Mouse (Mus musculus): ENCODE measurements at regions not wholly inside any gene's neighbourhood (a gene's known extent, or its start where the extent isn't known, plus 50 kb on each side); places are given as distances from the start of the nearest gene placed in this dataset.
A peak's percentile ranks its signal among the peaks of the same experiment; 100 is the strongest.

GRCm38 (mm10) chr1:57664962-57665361 lies 109.0 kb upstream of the Spats2l start:
- Histone ChIP-seq H3K36me3 (no peaks in the 10 kb centered on the region), H3K4me1 (replicated peaks) (no peaks in the 10 kb centered on the region), H3K4me3 (replicated peaks) (no peak overlapping the region), H3K9me3 (0 out of 2 replicates have a peak, but pooled peaks cover 2% of the 10 kb centered on the region), H3K9ac (replicated peaks) (no peak overlapping the region), H3K27ac (no peak overlapping the region), H3K4me2 (no peak overlapping the region), H3K27me3 (no peaks in the 10 kb centered on the region)
- 57% methylated on average over 5 of the region's 5 CpGs for WGBS
- no peak for ATAC-seq (ENCODE audit: insufficient number of reproducible peaks, insufficient read depth, low FRiP score, low TSS enrichment, low read depth)

GRCm38 (mm10) chr1:57665724-57666123 lies 108.2 kb upstream of the Spats2l start:
- Histone ChIP-seq H3K9me3 (no peaks in the 10 kb centered on the region), H3K4me1 (replicated peaks) (no peaks in the 10 kb centered on the region), H3K4me3 (replicated peaks) (no peak overlapping the region), H3K4me2 (no peak overlapping the region), H3K27me3 (no peaks in the 10 kb centered on the region), H3K9ac (replicated peaks) (no peak overlapping the region), H3K27ac (no peak overlapping the region), H3K36me3 (no peaks in the 10 kb centered on the region)
- WGBS: 60% methylated on average over 3 of the region's 3 CpGs
- ATAC-seq (ENCODE audit: insufficient number of reproducible peaks, insufficient read depth, low FRiP score, low TSS enrichment, low read depth): no peak

GRCm38 (mm10) chr1:57666179-57666693 lies 107.7 kb upstream of the Spats2l start:
- WGBS: 82% methylated on average over 6 of the region's 6 CpGs
- no peak for ATAC-seq (ENCODE audit: insufficient number of reproducible peaks, insufficient read depth, low FRiP score, low TSS enrichment, low read depth)
- H3K9ac ChIP-seq (replicated peaks): no peak overlapping the region
- H3K4me2 ChIP-seq: no peak overlapping the region
- H3K9me3 ChIP-seq: no peaks in the 10 kb centered on the region
- no peak overlapping the region for H3K27ac ChIP-seq
- H3K4me3 ChIP-seq (replicated peaks): no peak overlapping the region
- no peaks in the 10 kb centered on the region for H3K27me3 ChIP-seq
- H3K36me3 ChIP-seq: no peaks in the 10 kb centered on the region
- H3K4me1 ChIP-seq (replicated peaks): no peaks in the 10 kb centered on the region

GRCm38 (mm10) chr1:57673415-57673814 lies 100.5 kb upstream of the Spats2l start:
- WGBS: 59% methylated on average over 2 of the region's 2 CpGs
- Histone ChIP-seq H3K9ac (replicated peaks) (no peak overlapping the region), H3K27ac (0 out of 2 replicates have a peak overlapping the region, but pooled peaks have one; percentile 17)

GRCm38 (mm10) chr1:57673957-57674699 lies 99.8 kb upstream of the Spats2l start:
- H3K27me3 ChIP-seq: no peaks in the 10 kb centered on the region
- 43% methylated on average over 7 of the region's 7 CpGs for WGBS
- no peak overlapping the region for H3K4me2 ChIP-seq
- H3K9ac ChIP-seq (replicated peaks): no peak overlapping the region
- H3K36me3 ChIP-seq: no peaks in the 10 kb centered on the region
- no peak for ATAC-seq (ENCODE audit: insufficient number of reproducible peaks, insufficient read depth, low FRiP score, low TSS enrichment, low read depth)
- H3K4me3 ChIP-seq (replicated peaks): no peak overlapping the region
- peaks cover 6% of the 10 kb centered on the region for H3K4me1 ChIP-seq (replicated peaks)
- H3K27ac ChIP-seq: 0 out of 2 replicates have a peak overlapping the region, but pooled peaks have one; percentile 17
- peaks cover 3% of the 10 kb centered on the region; the same call in 1 of the 2 replicates for H3K9me3 ChIP-seq

More at GRCm38 (mm10) chr1:57673415-57673814, 100.5 kb upstream of the Spats2l start:
- Histone ChIP-seq H3K4me1 (replicated peaks) (peaks cover 6% of the 10 kb centered on the region), H3K9me3 (no peaks in the 10 kb centered on the region), H3K36me3 (no peaks in the 10 kb centered on the region), H3K4me2 (no peak overlapping the region), H3K27me3 (no peaks in the 10 kb centered on the region), H3K4me3 (replicated peaks) (no peak overlapping the region)
- no peak for ATAC-seq (ENCODE audit: insufficient number of reproducible peaks, insufficient read depth, low FRiP score, low TSS enrichment, low read depth)

GRCm38 (mm10) chr1:57684387-57685162 lies 89.4 kb upstream of the Spats2l start:
- peaks cover 4% of the 10 kb centered on the region; the same call in 1 of the 2 replicates for H3K4me1 ChIP-seq (replicated peaks)
- 0 out of 2 replicates have a peak, but pooled peaks cover 5% of the 10 kb centered on the region for H3K9me3 ChIP-seq
- no peaks in the 10 kb centered on the region for H3K36me3 ChIP-seq
- no peaks in the 10 kb centered on the region for H3K27me3 ChIP-seq
- H3K4me3 ChIP-seq (replicated peaks): no peak overlapping the region
- no peak overlapping the region for H3K9ac ChIP-seq (replicated peaks)
- H3K4me2 ChIP-seq: no peak overlapping the region
- ATAC-seq (ENCODE audit: insufficient number of reproducible peaks, insufficient read depth, low FRiP score, low TSS enrichment, low read depth): no peak
- WGBS: 57% methylated on average over 14 of the region's 14 CpGs
- no peak overlapping the region for H3K27ac ChIP-seq

GRCm38 (mm10) chr1:57689253-57689652 lies 84.7 kb upstream of the Spats2l start:
- Histone ChIP-seq H3K4me1 (replicated peaks) (peaks cover 4% of the 10 kb centered on the region; the same call in 1 of the 2 replicates), H3K9ac (replicated peaks) (no peak overlapping the region), H3K36me3 (no peaks in the 10 kb centered on the region), H3K9me3 (peaks cover 10% of the 10 kb centered on the region; the same call in 1 of the 2 replicates), H3K4me3 (replicated peaks) (no peak overlapping the region), H3K4me2 (no peak overlapping the region), H3K27ac (no peak overlapping the region), H3K27me3 (no peaks in the 10 kb centered on the region)
- ATAC-seq (ENCODE audit: insufficient number of reproducible peaks, insufficient read depth, low FRiP score, low TSS enrichment, low read depth): no peak

GRCm38 (mm10) chr1:57707906-57708305 lies 66.1 kb upstream of the Spats2l start:
- Histone ChIP-seq H3K4me1 (replicated peaks) (no peaks in the 10 kb centered on the region), H3K36me3 (no peaks in the 10 kb centered on the region), H3K4me3 (replicated peaks) (no peak overlapping the region), H3K4me2 (no peak overlapping the region), H3K27ac (no peak overlapping the region), H3K9ac (replicated peaks) (no peak overlapping the region), H3K27me3 (no peaks in the 10 kb centered on the region), H3K9me3 (no peaks in the 10 kb centered on the region)
- ATAC-seq (ENCODE audit: insufficient number of reproducible peaks, insufficient read depth, low FRiP score, low TSS enrichment, low read depth): no peak
- WGBS: 83% methylated on average over 4 of the region's 4 CpGs

- Histone ChIP-seq H3K27me3 (no peaks in the 10 kb centered on the region), H3K4me2 (no peak overlapping the region), H3K4me3 (replicated peaks) (no peak overlapping the region), H3K4me1 (replicated peaks) (no peaks in the 10 kb centered on the region), H3K27ac (no peak overlapping the region), H3K36me3 (no peaks in the 10 kb centered on the region), H3K9me3 (no peaks in the 10 kb centered on the region), H3K9ac (replicated peaks) (no peak overlapping the region)
- 79% methylated on average over 5 of the region's 5 CpGs for WGBS
- no peak for ATAC-seq (ENCODE audit: insufficient number of reproducible peaks, insufficient read depth, low FRiP score, low TSS enrichment, low read depth)
Measured at GRCm38 (mm10) chr1:57712916-57713503, 61.0 kb upstream of the Spats2l start.

- 80% methylated on average over 5 of the region's 5 CpGs for WGBS
- ATAC-seq (ENCODE audit: insufficient number of reproducible peaks, insufficient read depth, low FRiP score, low TSS enrichment, low read depth): no peak
- H3K36me3 ChIP-seq: no peaks in the 10 kb centered on the region
- H3K9ac ChIP-seq (replicated peaks): no peak overlapping the region
- no peaks in the 10 kb centered on the region for H3K4me1 ChIP-seq (replicated peaks)
- H3K4me3 ChIP-seq (replicated peaks): no peak overlapping the region
- no peak overlapping the region for H3K4me2 ChIP-seq
- H3K27me3 ChIP-seq: no peaks in the 10 kb centered on the region
- H3K27ac ChIP-seq: no peak overlapping the region
- no peaks in the 10 kb centered on the region for H3K9me3 ChIP-seq
Measured at GRCm38 (mm10) chr1:57717139-57717800, 56.7 kb upstream of the Spats2l start.

- H3K27me3 ChIP-seq: no peaks in the 10 kb centered on the region
- ATAC-seq (ENCODE audit: insufficient number of reproducible peaks, insufficient read depth, low FRiP score, low TSS enrichment, low read depth): no peak
- H3K9me3 ChIP-seq: no peaks in the 10 kb centered on the region
- no peak overlapping the region for H3K27ac ChIP-seq
- H3K4me1 ChIP-seq (replicated peaks): no peaks in the 10 kb centered on the region
- no peaks in the 10 kb centered on the region for H3K36me3 ChIP-seq
- WGBS: 66% methylated on average over 7 of the region's 7 CpGs
- H3K9ac ChIP-seq (replicated peaks): no peak overlapping the region
- no peak overlapping the region for H3K4me2 ChIP-seq
- no peak overlapping the region for H3K4me3 ChIP-seq (replicated peaks)
Measured at GRCm38 (mm10) chr1:57718409-57718808, 55.6 kb upstream of the Spats2l start.

Measured in limb, embryonic 12.5 days (tissue).